Mouse (Mus musculus) hindbrain, embryonic 13.5 days (tissue): ENCODE data around the gene Cyb561d2. TPM values are rescaled to one million over a fixed set of nuclear protein-coding genes. Genes with fewer than 3 reads are reported as not detected.
"Not testable (repeated sequence)": the region's sequence is repeated elsewhere in the genome, so short reads cannot be mapped to it uniquely, and the experiment has no call there.

ENCODE experiments used
- ATAC-seq: fragments of 200-750 bp; cut with Nextera tagmentation; 2 replicates; pipeline ENCODE4 v1.8.0; 2017; ENCODE audit warnings: moderate TSS enrichment; ENCODE audit not compliant: low FRiP score
- H3K27ac ChIP-seq: fragments of 300-500 bp; sonication (generic); 2 replicates; pipeline ENCODE4 v1.5.1; 2015; ENCODE audit warnings: inconsistent platforms, mild to moderate bottlenecking, moderate library complexity
- H3K27me3 ChIP-seq: fragments of 300-500 bp; sonication (generic); 2 replicates; pipeline ENCODE4 v1.6.1; 2015; ENCODE audit warnings: mild to moderate bottlenecking, inconsistent platforms
- H3K36me3 ChIP-seq: fragments of 300-500 bp; sonication (generic); 2 replicates; pipeline ENCODE4 v1.6.1; 2015; ENCODE audit warnings: mild to moderate bottlenecking, inconsistent platforms
- H3K4me1 ChIP-seq: fragments of 300-500 bp; sonication (generic); replicated peaks from 2 replicates; pipeline ENCODE4 v1.6.1; 2015; ENCODE audit warnings: inconsistent platforms
- H3K4me2 ChIP-seq: fragments of 300-500 bp; sonication (generic); 2 replicates; pipeline ENCODE4 v1.6.1; 2015; ENCODE audit warnings: inconsistent platforms, mild to moderate bottlenecking, moderate library complexity
- H3K4me3 ChIP-seq: fragments of 300-500 bp; sonication (generic); 2 replicates; pipeline ENCODE4 v1.5.1; 2015; ENCODE audit warnings: mild to moderate bottlenecking, inconsistent platforms
- H3K9ac ChIP-seq: fragments of 300-500 bp; sonication (generic); 2 replicates; pipeline ENCODE4 v1.6.1; 2015; ENCODE audit warnings: mild to moderate bottlenecking, inconsistent platforms
- H3K9me3 ChIP-seq: fragments of 300-500 bp; sonication (generic); 2 replicates; pipeline ENCODE4 v1.6.1; 2016; ENCODE audit warnings: inconsistent platforms
- WGBS: fragments of 180-500 bp; shearing (Covaris S2); methylation state at CpG from one replicate; pipeline ENCODE4 v1.1.7; 2015; 5-methylcytosine and 5-hydroxymethylcytosine counted together
- polyA plus RNA-seq: library from polyadenylated mRNA; unstranded; fragments of >200 nt; fragmentation: Nextera tagmentation; extraction: Ambion mirVana; gene quantifications from 2 replicates; pipeline ENCODE4 v1.2.1, GENCODE M21; 2015

The Cyb561d2 gene
- polyA plus RNA-seq, 1 experiment from 2014 or later, result 38.9 TPM

DNA sequence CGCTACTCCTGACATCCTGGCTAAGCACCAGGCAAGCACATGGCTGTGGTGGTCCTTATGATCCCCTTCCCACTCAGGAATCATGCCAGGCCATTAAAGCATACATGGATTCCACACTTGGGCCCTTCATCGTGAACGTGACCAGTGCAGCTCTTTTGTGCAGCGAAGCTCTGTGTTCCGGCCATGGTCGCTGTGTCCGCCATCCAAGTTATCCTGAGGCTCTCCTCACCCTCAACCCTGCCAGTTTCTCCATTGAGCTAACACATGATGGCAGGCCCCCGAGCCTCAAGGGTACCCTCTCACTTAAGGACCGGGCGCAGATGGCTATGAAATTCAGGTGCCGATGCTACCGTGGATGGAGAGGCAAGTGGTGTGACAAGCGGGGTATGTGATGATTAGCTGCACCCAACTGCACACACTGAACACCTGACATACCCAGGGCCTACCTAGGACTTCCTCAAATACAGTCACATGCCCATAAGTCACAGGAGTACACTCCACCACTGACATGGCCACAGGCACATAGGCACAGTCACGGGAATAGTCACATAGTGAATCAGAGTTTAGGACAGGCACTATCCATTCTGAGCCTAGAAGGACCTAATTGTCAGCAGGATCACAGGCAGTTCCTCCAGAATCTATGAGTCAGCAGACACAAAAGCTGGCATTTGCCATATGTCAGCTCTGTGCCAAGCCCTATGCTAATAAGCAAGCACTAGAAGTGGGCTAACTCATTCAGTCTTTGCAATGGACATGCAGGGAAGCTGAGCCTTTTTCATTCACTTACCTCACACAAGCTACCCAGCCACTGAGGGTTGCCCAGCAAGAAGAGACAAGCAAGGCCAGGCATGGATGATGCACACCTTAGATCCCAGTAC is 37.3 kb upstream of the Cyb561d2 start:
- WGBS, result 95% methylated on average over 14 of the region's 14 CpGs
- no peak for ATAC-seq
- H3K4me3 ChIP-seq, result no peak overlapping the region
- H3K4me1 ChIP-seq, result peaks cover 48% of the 10 kb centered on the region
- peak overlapping the region; percentile 56; the same call in 1 of the 2 replicates for H3K9ac ChIP-seq
- H3K27ac ChIP-seq, result peak overlapping the region; percentile 86; the same call in 1 of the 2 replicates
- no peaks in the 10 kb centered on the region for H3K27me3 ChIP-seq
- no peaks in the 10 kb centered on the region for H3K9me3 ChIP-seq
- peaks cover 21% of the 10 kb centered on the region for H3K36me3 ChIP-seq
- peak overlapping the region; percentile 97; the same call in 1 of the 2 replicates for H3K4me2 ChIP-seq

DNA sequence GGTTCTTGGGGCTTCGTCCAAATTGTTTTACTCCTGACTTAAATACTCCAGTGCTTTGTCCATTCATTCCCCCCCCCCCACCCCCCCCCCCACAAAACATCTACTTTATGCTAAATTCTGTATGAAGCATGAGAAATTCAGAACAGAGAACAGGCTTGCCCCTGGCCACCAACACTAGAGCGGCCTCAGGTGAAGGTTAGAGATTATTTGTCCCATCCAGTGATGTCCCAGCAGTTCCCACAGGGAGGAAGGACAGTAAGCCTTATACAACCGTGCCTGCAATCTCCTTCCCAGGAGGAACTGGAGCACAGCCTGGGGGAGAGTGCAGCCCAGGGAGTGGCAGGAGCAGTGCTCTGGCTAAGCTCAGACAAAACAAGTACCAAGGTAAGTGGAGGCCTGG is 36.6 kb upstream of the Cyb561d2 start, which contains the start of gene Naa80:
TSS of gene Naa80 (plus strand) at position 301 of the 400 bp plus-strand sequence.
- H3K27ac ChIP-seq, result peak within 1 kb of the TSS; percentile 86; the same call in 1 of the 2 replicates
- WGBS, result 83% methylated on average over 3 of the region's 3 CpGs
- peaks cover 48% of the 10 kb centered on the region for H3K4me1 ChIP-seq
- peak within 1 kb of the TSS; percentile 97; the same call in 1 of the 2 replicates for H3K4me2 ChIP-seq
- H3K27me3 ChIP-seq, result no peaks in the 10 kb centered on the region
- no peaks in the 10 kb centered on the region for H3K9me3 ChIP-seq
- H3K36me3 ChIP-seq, result peaks cover 22% of the 10 kb centered on the region
- H3K9ac ChIP-seq, result peak within 1 kb of the TSS; percentile 56; the same call in 1 of the 2 replicates
- no peak for ATAC-seq
- no peak within 1 kb of the TSS for H3K4me3 ChIP-seq

GRCm38 (mm10) chr9:107577871-107578270 is 35.9 kb upstream of the Cyb561d2 start:
- Histone ChIP-seq H3K4me1 (peaks cover 48% of the 10 kb centered on the region), H3K4me2 (no peak overlapping the region), H3K4me3 (no peak overlapping the region), H3K27ac (no peak overlapping the region), H3K9ac (0 out of 2 replicates have a peak overlapping the region, but pooled peaks have one; percentile 1), H3K36me3 (peaks cover 22% of the 10 kb centered on the region), H3K9me3 (no peaks in the 10 kb centered on the region), H3K27me3 (no peaks in the 10 kb centered on the region)
- WGBS, result 96% methylated on average over 10 of the region's 10 CpGs
- no peak for ATAC-seq

DNA sequence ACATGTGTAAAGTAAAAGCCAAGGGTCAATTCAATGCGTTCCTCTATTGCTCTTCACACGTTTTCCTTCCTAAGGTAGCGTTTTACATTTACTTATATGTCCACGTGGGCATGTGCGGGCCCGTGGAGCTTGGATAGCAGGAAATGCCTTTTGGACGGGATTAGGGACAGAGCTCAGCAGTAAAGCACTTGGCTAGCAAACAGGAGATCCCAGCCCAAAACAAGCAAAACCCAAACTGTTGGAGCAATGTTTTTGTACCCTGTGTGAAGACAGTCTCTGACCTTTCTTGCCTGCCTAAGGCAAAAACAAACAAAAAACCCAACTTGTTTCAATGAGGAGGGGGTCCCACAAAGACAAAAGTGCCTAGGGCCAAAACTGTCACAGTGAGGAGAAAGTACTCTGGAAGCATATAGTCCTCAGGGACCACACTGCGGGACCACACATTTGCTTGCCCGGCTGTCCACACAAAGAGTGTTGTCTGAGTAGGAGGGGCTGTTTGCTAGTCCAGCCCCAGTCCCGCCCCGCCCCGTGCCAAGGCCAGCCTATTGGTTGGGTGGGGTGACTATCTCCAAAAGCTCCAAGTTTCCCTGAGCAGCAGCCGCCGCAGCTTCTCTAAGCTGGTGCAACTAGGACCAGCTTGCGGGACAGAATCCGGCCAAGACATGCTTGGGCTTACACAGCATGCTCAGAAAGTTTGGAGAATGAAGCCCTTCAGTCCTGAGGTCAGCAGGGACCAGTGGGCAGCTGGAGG is 34.5 kb upstream of the Cyb561d2 start, which contains the start of gene Hyal1:
TSS of gene Hyal1 (plus strand) at position 571 of the 751 bp plus-strand sequence.
- Histone ChIP-seq H3K27ac (no peak within 1 kb of the TSS; the same call in 1 of the 2 replicates), H3K9me3 (no peaks in the 10 kb centered on the region), H3K36me3 (peaks cover 35% of the 10 kb centered on the region), H3K4me3 (peak within 1 kb of the TSS; percentile 20), H3K4me2 (peak within 1 kb of the TSS; percentile 48), H3K9ac (peak within 1 kb of the TSS; percentile 26), H3K27me3 (no peaks in the 10 kb centered on the region), H3K4me1 (peaks cover 52% of the 10 kb centered on the region)
- peak; percentile 16; the same call in 1 of the 2 replicates for ATAC-seq
- WGBS, result 32% methylated on average over 16 of the region's 16 CpGs

- Histone ChIP-seq H3K36me3 (peaks cover 43% of the 10 kb centered on the region), H3K4me3 (no peak overlapping the region), H3K4me2 (no peak overlapping the region), H3K27me3 (no peaks in the 10 kb centered on the region), H3K4me1 (peaks cover 52% of the 10 kb centered on the region), H3K9me3 (no peaks in the 10 kb centered on the region), H3K9ac (no peak overlapping the region), H3K27ac (no peak overlapping the region)
- ATAC-seq, result no peak
- 88% methylated on average over 14 of the region's 14 CpGs for WGBS
Observed at GRCm38 (mm10) chr9:107575579-107576356, 33.8 kb upstream of the Cyb561d2 start.

DNA sequence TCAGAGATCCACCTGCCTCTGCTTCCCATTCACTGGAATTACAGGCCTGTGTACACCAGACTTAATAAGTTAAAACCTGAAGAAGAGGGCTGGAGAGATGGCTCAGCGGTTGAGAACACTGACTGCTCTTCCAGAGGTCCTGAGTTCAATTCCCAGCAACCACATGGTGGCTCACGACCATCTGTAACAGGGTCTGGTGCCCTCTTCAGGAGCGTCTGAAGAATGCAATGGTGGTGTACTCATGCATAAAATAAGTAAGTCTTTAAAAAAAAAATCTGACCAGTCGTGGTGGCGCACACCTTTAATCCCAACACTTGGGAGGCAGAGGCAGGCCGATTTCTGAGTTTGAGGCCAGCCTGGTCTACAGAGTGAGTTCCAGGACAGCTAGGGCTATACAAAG is 31.8 kb upstream of the Cyb561d2 start:
- not testable (repeated sequence) for H3K4me2 ChIP-seq, H3K9ac ChIP-seq, H3K4me3 ChIP-seq, H3K9me3 ChIP-seq, H3K27me3 ChIP-seq, ATAC-seq, H3K27ac ChIP-seq
- WGBS, result 82% methylated on average over 6 of the region's 6 CpGs
- Histone ChIP-seq H3K36me3 (peaks cover 45% of the 10 kb centered on the region), H3K4me1 (peaks cover 49% of the 10 kb centered on the region)

DNA sequence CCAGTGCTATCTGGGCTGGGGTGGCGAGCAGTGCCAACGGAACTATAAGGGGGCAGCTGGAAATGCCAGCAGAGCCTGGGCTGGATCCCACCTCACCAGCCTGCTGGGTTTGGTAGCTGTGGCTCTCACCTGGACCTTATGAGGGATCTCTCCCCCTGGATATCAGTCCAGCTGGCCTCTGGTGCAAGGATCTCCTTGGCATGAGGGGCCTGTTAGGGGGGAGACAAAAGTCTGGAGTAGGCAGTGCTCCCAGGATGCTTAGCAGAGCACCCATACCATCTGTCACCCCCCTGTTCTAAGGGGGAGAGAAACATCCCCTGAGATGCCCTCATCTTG is 30.3 kb upstream of the Cyb561d2 start:
- Histone ChIP-seq H3K4me3 (no peak overlapping the region), H3K9ac (peak overlapping the region; percentile 10; the same call in 1 of the 2 replicates), H3K4me1 (peaks cover 54% of the 10 kb centered on the region), H3K27ac (0 out of 2 replicates have a peak overlapping the region, but pooled peaks have one; percentile 4), H3K36me3 (peaks cover 45% of the 10 kb centered on the region), H3K27me3 (no peaks in the 10 kb centered on the region), H3K9me3 (no peaks in the 10 kb centered on the region), H3K4me2 (peak overlapping the region; percentile 3; the same call in 1 of the 2 replicates)
- no peak for ATAC-seq
- 100% methylated on average over 2 of the region's 2 CpGs for WGBS

- ATAC-seq, result no peak
- no peaks in the 10 kb centered on the region for H3K9me3 ChIP-seq
- peak overlapping the region; percentile 94 for H3K9ac ChIP-seq
- peaks cover 45% of the 10 kb centered on the region for H3K36me3 ChIP-seq
- 93% methylated on average over 22 of the region's 22 CpGs for whole genome bisulfite sequencing
- H3K27me3 ChIP-seq, result no peaks in the 10 kb centered on the region
- peaks cover 52% of the 10 kb centered on the region for H3K4me1 ChIP-seq
- H3K4me2 ChIP-seq, result peak overlapping the region; percentile 93
- H3K27ac ChIP-seq, result 0 out of 2 replicates have a peak overlapping the region, but pooled peaks have one; percentile 4
- H3K4me3 ChIP-seq, result no peak overlapping the region; the same call in 1 of the 2 replicates
Observed at GRCm38 (mm10) chr9:107571534-107572326, 29.7 kb upstream of the Cyb561d2 start.

- no peak for ATAC-seq
- Histone ChIP-seq H3K36me3 (peaks cover 50% of the 10 kb centered on the region), H3K4me3 (peak overlapping the region; percentile 92), H3K4me1 (peaks cover 48% of the 10 kb centered on the region), H3K9ac (peak overlapping the region; percentile 94), H3K9me3 (no peaks in the 10 kb centered on the region), H3K27ac (peak overlapping the region; percentile 85; the same call in 1 of the 2 replicates), H3K4me2 (peak overlapping the region; percentile 93), H3K27me3 (no peaks in the 10 kb centered on the region)
- WGBS, result 96% methylated on average over 21 of the region's 21 CpGs
Observed at GRCm38 (mm10) chr9:107570845-107571244, 28.9 kb upstream of the Cyb561d2 start.

DNA sequence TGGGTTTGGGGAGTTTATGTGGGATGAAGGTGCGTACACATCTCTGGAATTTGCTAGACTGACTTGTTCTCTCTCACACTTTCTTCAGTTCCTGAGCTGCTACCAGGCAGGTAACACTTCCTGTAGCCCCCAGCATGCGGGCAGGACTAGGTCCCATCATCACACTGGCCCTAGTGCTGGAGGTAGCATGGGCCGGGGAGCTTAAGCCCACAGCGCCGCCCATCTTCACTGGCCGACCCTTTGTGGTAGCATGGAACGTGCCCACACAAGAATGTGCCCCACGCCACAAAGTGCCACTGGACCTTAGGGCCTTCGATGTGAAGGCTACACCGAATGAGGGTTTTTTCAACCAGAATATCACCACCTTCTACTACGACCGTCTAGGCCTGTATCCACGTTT is 28.0 kb upstream of the Cyb561d2 start:
- Histone ChIP-seq H3K4me2 (peak overlapping the region; percentile 93), H3K9me3 (no peaks in the 10 kb centered on the region), H3K4me3 (peak overlapping the region; percentile 92), H3K27me3 (no peaks in the 10 kb centered on the region), H3K27ac (peak overlapping the region; percentile 85), H3K9ac (peak overlapping the region; percentile 94), H3K4me1 (peaks cover 53% of the 10 kb centered on the region), H3K36me3 (peaks cover 53% of the 10 kb centered on the region)
- no peak for ATAC-seq
- WGBS, result 54% methylated on average over 13 of the region's 13 CpGs

GRCm38 (mm10) chr9:107569270-107569669 is 27.3 kb upstream of the Cyb561d2 start:
- peak; percentile 27 for ATAC-seq
- peak overlapping the region; percentile 92 for H3K4me3 ChIP-seq
- peak overlapping the region; percentile 85 for H3K27ac ChIP-seq
- H3K27me3 ChIP-seq, result no peaks in the 10 kb centered on the region
- under 1% methylated on average over 23 of the region's 23 CpGs for WGBS
- peaks cover 53% of the 10 kb centered on the region for H3K36me3 ChIP-seq
- H3K4me2 ChIP-seq, result peak overlapping the region; percentile 93
- no peaks in the 10 kb centered on the region for H3K9me3 ChIP-seq
- H3K4me1 ChIP-seq, result peaks cover 55% of the 10 kb centered on the region
- peak overlapping the region; percentile 94 for H3K9ac ChIP-seq
